Mouse (Mus musculus): ENCODE results near the gene Trim65.

- TF ChIP-seq CTCF (IDR thresholded peaks at IDR 0.05; ENCODE audit: control insufficient read depth, insufficient read depth, low read length) = no peak
- TF ChIP-seq POLR2A (IDR thresholded peaks at IDR 0.05; ENCODE audit: borderline replicate concordance, control insufficient read depth, low read depth, low read length) = no peak
These were observed 30.4 kb upstream of the Trim65 start for GRCm38 (mm10) chr11:116161312-116161711.

Measured in bone marrow, adult 2 months (tissue).